Mouse (Mus musculus): Measurements from ENCODE around the gene Ncmap.

- TF ChIP-seq CEBPB (IDR thresholded peaks at IDR 0.05; ENCODE audit: insufficient read depth, poor library complexity, severe bottlenecking) (no peak), POLR2A (IDR thresholded peaks at IDR 0.05; ENCODE audit: insufficient read length, low read depth) (no peak), TCF3 (IDR thresholded peaks at IDR 0.05; ENCODE audit: insufficient read length, low read depth) (no peak), MAX (IDR thresholded peaks at IDR 0.05; ENCODE audit: low read depth) (no peak), SRF (IDR thresholded peaks at IDR 0.05; ENCODE audit: control insufficient read depth, insufficient read length, low read depth) (no peak), USF1 (IDR thresholded peaks at IDR 0.05; ENCODE audit: low read depth) (no peak), POLR2AphosphoS2 (IDR thresholded peaks at IDR 0.05; ENCODE audit: insufficient read length, low read depth) (no peak), E2F4 (IDR thresholded peaks at IDR 0.05; ENCODE audit: insufficient read depth) (no peak), TCF12 (IDR thresholded peaks at IDR 0.05; ENCODE audit: insufficient read depth, poor library complexity, severe bottlenecking) (no peak), REST (IDR thresholded peaks at IDR 0.05; ENCODE audit: insufficient read depth, insufficient read length) (no peak), MYOD1 (IDR thresholded peaks at IDR 0.05; ENCODE audit: control insufficient read depth in 1 of 3, insufficient read length in 2 of 3, low read depth in 2 of 3) (no peak), MYOG (IDR thresholded peaks at IDR 0.05; ENCODE audit: control insufficient read depth in 1 of 3, insufficient read depth in 1 of 3, insufficient read length in 2 of 3, low read depth in 2 of 3) (no peak)
These were observed 28.6 kb upstream of the Ncmap start for GRCm38 (mm10) chr4:135426587-135426986.

All from myocyte (in vitro differentiated cells).